Mouse (Mus musculus) megakaryocyte-erythroid progenitor cell, adult 5-6 weeks (primary cell): ENCODE data around the gene Hmgb1. TPM values are rescaled to one million over a fixed set of nuclear protein-coding genes. Genes with fewer than 3 reads are reported as not detected.

Experiments used
- ATAC-seq: replicated peaks from 2 replicates; pipeline ENCODE4 v1.8.0; 2016; ENCODE audit warnings: mild to moderate bottlenecking, inconsistent platforms; ENCODE audit not compliant: severe bottlenecking, poor library complexity, low FRiP score, low TSS enrichment
- total RNA-seq, 2 experiments: library from RNA; stranded (forward) in 1 of 2; stranded (reverse) in 1 of 2; fragments of 200-1000, 215-1000 nt in 1 of 2; fragments of >200 nt in 1 of 2; fragmentation: Nextera tagmentation in 1 of 2; gene quantifications; 2 replicates each; pipeline ENCODE4 v1.2.3; 2014 to 2017

The Hmgb1 gene
- total RNA-seq (2014; fragmentation: Nextera tagmentation) (800 and 835 TPM in 2 replicates), total RNA-seq (2017) (1,093 and 1,199 TPM in 2 replicates)

- peak; percentile 86 for ATAC-seq
These were observed at the start of gene Hmgb1, which contains the start of gene Uspl1 for GRCm38 (mm10) chr5:149184104-149184843. TSS of gene Hmgb1 (minus strand) at chr5:149184489. TSS of gene Uspl1 (plus strand) at chr5:149184350.

GRCm38 (mm10) chr5:149229619-149230339 is 45.5 kb upstream of the Hmgb1 start:
- ATAC-seq = no peak

DNA sequence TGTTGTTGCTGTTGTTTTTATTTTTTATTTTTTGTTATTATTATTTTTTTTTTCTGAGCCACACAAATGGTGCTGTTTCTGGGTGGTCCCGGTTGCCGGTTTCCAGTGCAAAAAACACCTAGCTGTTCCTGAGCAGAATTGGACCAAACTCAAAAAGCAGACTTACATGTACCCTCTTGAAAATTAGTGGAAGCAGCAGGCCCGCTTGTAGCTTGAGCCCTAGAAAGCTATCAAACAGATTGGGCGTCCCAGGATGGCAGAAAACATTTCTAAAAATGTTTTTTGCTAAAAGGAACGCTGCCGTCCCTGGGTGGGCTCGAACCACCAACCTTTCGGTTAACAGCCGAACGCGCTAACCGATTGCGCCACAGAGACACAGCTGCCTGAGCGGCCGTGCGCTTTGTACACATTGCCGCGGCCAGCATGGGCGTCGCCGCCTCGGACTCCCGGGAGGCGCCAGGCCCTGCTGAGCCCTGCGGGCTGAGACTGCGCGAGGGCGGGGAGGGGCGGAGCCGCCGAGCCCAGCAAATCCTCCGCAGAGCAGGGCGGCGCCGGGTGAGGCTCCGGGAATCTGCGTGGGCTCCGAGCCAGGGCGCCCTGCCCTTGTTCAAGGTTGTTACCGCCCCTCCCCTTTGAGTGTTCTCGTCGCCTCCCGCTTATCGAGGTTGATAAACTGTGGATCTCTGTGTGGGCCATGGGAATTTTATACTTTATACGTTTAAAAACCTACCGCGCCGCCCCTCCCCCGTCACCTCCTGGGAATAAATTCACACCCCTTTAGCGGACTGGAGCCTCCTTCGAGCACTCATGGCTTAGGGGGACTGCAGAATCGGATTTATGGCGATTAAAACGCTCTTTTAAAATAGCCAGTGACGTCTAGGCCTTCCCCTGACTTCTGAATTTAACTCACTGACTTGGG is 44.7 kb upstream of the Hmgb1 start:
- ATAC-seq = peak; percentile 97

DNA sequence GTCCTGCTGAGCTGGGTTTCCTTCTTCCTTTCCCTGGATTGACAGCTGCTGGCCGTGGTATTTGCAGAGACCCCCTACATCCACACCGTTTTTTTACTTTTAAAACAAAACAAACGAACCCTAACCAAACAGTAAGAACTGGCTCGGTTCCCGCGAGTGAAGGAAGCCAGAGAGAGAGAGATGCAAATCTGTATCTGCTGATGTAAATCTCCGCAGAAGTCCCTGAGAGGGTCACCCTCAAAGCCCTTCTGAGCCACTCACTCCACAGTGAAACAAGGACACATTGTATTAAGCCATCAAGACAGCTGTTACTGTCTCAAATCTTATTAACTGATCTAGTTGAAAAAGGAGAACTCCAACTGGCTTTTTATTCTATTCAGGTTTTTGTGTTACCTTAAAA is 40.4 kb upstream of the Hmgb1 start:
- ATAC-seq = no peak

DNA sequence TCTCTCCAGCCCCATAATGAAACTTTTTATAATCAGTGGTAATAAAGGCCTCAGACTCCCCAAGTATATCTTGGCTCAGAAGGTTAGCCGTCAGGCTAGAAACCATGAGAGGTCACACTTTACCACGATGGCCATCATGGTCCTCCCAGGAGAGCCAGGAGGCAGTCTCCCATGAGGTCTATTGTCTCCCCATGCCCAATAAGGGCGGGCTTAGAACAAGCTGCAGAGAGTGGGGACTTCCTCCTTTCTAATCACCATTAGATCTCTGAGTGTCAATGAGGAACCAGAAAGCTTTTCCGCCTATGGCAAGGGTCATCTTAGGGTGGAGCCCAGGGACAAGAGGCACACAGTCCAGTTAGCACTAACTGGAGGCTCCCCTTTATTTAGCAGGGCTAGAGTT is 37.1 kb upstream of the Hmgb1 start:
- no peak for ATAC-seq

- peak; percentile 61 for ATAC-seq
These were observed 35.2 kb upstream of the Hmgb1 start for GRCm38 (mm10) chr5:149219493-149219892.

GRCm38 (mm10) chr5:149217524-149218357 is 33.5 kb upstream of the Hmgb1 start:
- no peak for ATAC-seq

- ATAC-seq = no peak
These were observed 31.3 kb upstream of the Hmgb1 start for GRCm38 (mm10) chr5:149215540-149215939.

- no peak for ATAC-seq
These were observed 28.5 kb upstream of the Hmgb1 start for GRCm38 (mm10) chr5:149212806-149213205.

DNA sequence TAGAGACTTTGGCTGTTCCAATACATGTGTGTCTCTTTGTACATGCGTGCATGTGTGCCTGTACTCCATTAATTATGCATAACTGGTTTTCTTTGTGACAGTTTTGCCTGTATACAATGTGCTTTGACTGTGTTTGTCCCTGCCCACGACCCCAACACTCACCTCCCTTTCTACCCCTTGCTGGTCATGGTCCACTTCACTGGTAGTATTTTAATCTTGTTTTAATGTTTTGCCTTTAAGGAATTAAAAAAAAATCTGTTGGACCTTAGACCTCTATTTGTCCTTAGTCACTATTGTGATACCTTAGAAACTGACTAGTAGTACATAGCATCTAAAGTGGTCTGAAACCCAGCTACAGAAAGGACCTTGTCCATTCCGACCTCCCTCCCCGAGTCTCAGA is 26.8 kb upstream of the Hmgb1 start:
- no peak for ATAC-seq

DNA sequence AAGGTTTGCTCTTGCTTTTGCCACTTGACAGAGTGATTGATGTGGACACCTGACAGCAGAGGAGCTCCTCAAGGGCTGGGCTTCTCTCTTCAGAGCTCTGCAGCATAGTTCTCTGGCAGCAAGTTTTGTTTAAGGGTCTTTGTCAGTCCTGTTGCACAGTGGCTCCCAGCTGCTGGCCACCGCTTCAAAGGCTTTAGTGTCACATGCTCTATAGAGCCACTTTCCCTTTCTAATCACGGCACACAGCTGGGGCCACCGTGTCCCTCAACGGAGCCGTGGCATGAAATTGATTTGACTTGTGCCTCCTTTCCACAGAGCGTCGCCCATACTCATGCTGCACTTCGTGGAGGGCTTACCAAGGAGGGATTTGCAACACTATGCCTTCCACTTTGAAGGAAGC is 25.0 kb upstream of the Hmgb1 start:
- peak; percentile 49; the same call in 1 of the 2 replicates for ATAC-seq

- ATAC-seq = no peak
These were observed 24.5 kb upstream of the Hmgb1 start for GRCm38 (mm10) chr5:149208776-149209175.

GRCm38 (mm10) chr5:149207661-149208060 is 23.4 kb upstream of the Hmgb1 start:
- ATAC-seq = no peak

DNA sequence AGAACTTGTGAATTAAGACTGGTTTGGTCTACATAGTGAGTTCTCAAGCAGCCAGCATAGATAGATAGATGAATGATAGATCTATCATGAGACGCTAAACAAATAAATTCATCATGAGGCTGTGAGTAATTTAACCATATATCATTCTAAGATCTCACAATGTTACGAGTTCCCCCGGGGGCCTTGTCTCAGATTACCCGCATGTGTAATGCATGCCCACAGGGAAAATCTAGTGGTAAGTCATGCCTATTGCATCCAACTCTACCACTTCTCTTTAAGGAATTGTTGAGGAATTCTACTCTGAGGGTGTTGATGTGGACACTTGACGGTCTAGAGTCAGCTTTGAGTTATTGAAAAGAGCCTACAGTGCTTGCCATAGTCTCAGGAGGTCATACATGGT is 22.0 kb upstream of the Hmgb1 start:
- ATAC-seq = no peak

DNA sequence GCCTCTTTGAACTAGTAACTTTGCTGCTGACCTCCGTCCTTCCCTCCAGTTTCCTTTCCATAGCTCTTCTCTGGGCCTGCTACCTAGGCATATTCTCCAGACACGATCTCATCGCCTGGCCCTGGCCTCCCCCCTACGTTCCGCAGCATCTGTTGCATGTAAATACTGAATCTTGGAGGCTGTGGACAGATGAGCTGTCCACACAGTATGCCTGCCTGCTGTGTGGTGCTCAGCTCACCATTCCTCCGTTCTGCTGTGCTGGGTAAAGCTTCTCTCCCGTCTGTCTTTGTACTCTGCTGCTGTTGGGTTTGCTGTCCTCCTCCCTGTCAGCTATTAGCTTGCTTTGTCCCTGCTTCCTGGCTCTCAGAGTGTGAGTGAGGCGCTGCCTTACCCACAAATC is 21.0 kb upstream of the Hmgb1 start:
- ATAC-seq = no peak

DNA sequence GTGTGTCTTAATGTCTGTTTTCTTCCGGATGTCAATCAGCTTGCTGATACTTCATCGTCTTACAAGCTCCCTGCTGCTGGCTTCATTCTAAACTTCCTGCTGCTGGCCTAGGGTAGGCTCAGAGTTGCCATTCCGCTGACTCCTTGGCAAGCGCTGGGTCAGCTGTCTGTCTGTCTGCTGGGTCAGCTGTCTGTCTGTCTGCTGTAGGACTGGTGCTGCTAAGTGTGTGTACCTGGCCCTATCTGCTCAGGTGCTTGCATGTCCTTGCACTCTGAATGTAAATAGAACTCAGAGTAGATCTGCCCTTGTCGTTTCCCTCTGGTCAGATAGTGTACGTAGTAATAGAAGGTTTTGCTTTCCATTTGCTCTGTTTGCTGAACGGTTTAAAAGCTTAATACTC is 20.5 kb upstream of the Hmgb1 start:
- no peak for ATAC-seq

GRCm38 (mm10) chr5:149203796-149204375 is 19.6 kb upstream of the Hmgb1 start:
- peak; percentile 48; the same call in 1 of the 2 replicates for ATAC-seq

GRCm38 (mm10) chr5:149202941-149203340 is 18.7 kb upstream of the Hmgb1 start:
- peak; percentile 61 for ATAC-seq

DNA sequence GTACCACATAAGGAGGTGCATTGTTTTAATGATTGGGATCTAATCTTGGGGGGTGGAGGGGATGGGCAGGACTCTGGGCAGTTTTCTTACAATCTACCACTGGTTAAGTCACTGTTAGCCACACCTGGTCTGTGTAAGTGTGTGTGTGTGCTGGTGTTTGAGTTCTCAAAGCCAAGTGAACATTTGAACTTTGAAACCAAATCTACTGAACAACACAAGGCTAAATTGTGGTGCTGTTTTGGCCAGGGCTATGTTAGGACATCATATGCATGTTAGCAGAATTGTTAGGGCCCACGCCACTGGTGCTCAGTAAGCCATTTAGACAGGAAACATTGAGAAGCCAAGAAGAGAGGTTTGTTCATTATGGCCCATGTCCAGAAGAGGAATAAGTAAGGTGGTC is 14.5 kb upstream of the Hmgb1 start:
- no peak for ATAC-seq
